Mouse (Mus musculus): Measurements from ENCODE around the gene Cnot6.

- TF ChIP-seq CTCF (IDR thresholded peaks at IDR 0.05 in 2 of 3, conservative IDR thresholded peaks at IDR 0.05 in 1 of 3; ENCODE audit: control insufficient read depth in 1 of 3, insufficient read depth in 1 of 3, low read depth in 2 of 3, low read length in 3 of 3, poor library complexity in 1 of 3, severe bottlenecking in 1 of 3) (no peak), JUND (IDR thresholded peaks at IDR 0.05; ENCODE audit: low read depth, low read length) (no peak), GATA1 (IDR thresholded peaks at IDR 0.05; ENCODE audit: low read depth, low read length) (no peak), BHLHE40 (IDR thresholded peaks at IDR 0.05; ENCODE audit: borderline replicate concordance, low read depth, low read length) (no peak), POLR2A (IDR thresholded peaks at IDR 0.05; ENCODE audit: control insufficient read depth in 1 of 2, insufficient read depth in 1 of 2, low read depth in 1 of 2, low read length in 2 of 2, poor library complexity in 1 of 2) (no peak), SMC3 (IDR thresholded peaks at IDR 0.05; ENCODE audit: low read depth, low read length) (no peak), UBTF (IDR thresholded peaks at IDR 0.05; ENCODE audit: borderline replicate concordance, insufficient read depth, low read depth, low read length) (no peak), TCF12 (IDR thresholded peaks at IDR 0.05; ENCODE audit: low read depth, low read length) (no peak), ELF1 (IDR thresholded peaks at IDR 0.05; ENCODE audit: low read depth, low read length) (no peak), CHD1 (IDR thresholded peaks at IDR 0.05; ENCODE audit: low read depth, low read length) (no peak), HCFC1 (IDR thresholded peaks at IDR 0.05; ENCODE audit: low read depth, low read length) (no peak), KAT2A (conservative IDR thresholded peaks at IDR 0.05; ENCODE audit: low read depth, low read length) (no peak)
These were observed 85.8 kb downstream of the Cnot6 start for GRCm38 (mm10) chr11:49626748-49627147.
